Mouse (Mus musculus) small intestine, adult 2 months (tissue): ENCODE measurements around the gene Cdx4.

Experiments
- CTCF ChIP-seq: fragments of 200-500 bp; IDR thresholded peaks from 2 replicates; pipeline ENCODE4 v1.5.1; 2012; ENCODE audit warnings: low read depth, mild to moderate bottlenecking, control low read depth, inconsistent platforms, low read length, moderate library complexity, mixed read lengths; ENCODE audit not compliant: insufficient replicate concordance, insufficient read length; ENCODE audit errors: extremely low read depth
- POLR2A ChIP-seq: fragments of 200-500 bp; IDR thresholded peaks from 2 replicates; pipeline ENCODE4 v1.6.1; 2012; ENCODE audit warnings: low read depth, mild to moderate bottlenecking, control low read depth, inconsistent platforms, low read length, moderate library complexity

DNA sequence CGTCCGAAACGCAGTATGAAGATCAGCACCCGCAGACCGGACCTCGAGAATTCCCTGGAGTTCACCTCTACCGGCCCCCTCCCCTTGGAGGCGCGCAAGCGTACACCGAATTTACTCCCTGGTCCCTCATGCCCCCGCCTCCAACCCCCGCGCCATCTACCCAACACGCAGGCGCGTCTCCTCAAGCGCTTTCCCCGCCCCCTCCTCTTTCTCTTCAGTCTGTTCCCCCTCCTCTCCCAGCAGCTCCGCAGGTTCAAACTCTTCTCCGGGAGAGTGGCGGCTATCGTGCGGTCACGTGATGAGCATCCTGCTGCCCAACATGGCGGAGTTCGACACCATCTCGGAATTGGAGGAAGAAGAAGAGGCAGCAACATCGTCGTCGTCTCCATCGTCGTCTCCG, 35.1 kb downstream of the Cdx4 start, which contains the start of gene Chic1:
- TF ChIP-seq CTCF (no peak), POLR2A (no peak)
